Mouse (Mus musculus) heart, embryonic 13.5 days (tissue): ENCODE data around the gene Rer1. TPM values are rescaled to one million over a fixed set of nuclear protein-coding genes. Genes with fewer than 3 reads are reported as not detected.

Source experiments
- ATAC-seq: fragments of 200-750 bp; cut with Nextera tagmentation; 2 replicates; pipeline ENCODE4 v1.8.0; 2017; ENCODE audit warnings: moderate TSS enrichment; ENCODE audit not compliant: insufficient number of reproducible peaks, low FRiP score, low TSS enrichment; ENCODE audit errors: extremely low read depth
- H3K27ac ChIP-seq: fragments of 300-500 bp; sonication (generic); replicated peaks from 2 replicates; pipeline ENCODE4 v1.5.1; 2015; ENCODE audit warnings: moderate library complexity, mild to moderate bottlenecking, inconsistent platforms
- H3K27me3 ChIP-seq: fragments of 300-500 bp; sonication (generic); replicated peaks from 2 replicates; pipeline ENCODE4 v1.6.1; 2015; ENCODE audit warnings: mild to moderate bottlenecking, inconsistent platforms
- H3K36me3 ChIP-seq: fragments of 300-500 bp; sonication (generic); 2 replicates; pipeline ENCODE4 v1.6.1; 2015; ENCODE audit warnings: mild to moderate bottlenecking, inconsistent platforms
- H3K4me1 ChIP-seq: fragments of 300-500 bp; sonication (generic); 2 replicates; pipeline ENCODE4 v1.6.1; 2015; ENCODE audit warnings: inconsistent platforms
- H3K4me2 ChIP-seq: fragments of 300-500 bp; sonication (generic); 2 replicates; pipeline ENCODE4 v1.6.1; 2015; ENCODE audit warnings: inconsistent platforms, mild to moderate bottlenecking, moderate library complexity
- H3K4me3 ChIP-seq: fragments of 300-500 bp; sonication (generic); 2 replicates; pipeline ENCODE4 v1.5.1; 2015; ENCODE audit warnings: moderate library complexity, mild to moderate bottlenecking, inconsistent platforms
- H3K9ac ChIP-seq: fragments of 300-500 bp; sonication (generic); 2 replicates; pipeline ENCODE4 v1.6.1; 2015; ENCODE audit warnings: inconsistent platforms, mild to moderate bottlenecking, moderate library complexity
- H3K9me3 ChIP-seq: fragments of 300-500 bp; sonication (generic); 2 replicates; pipeline ENCODE4 v1.6.1; 2016; ENCODE audit warnings: inconsistent platforms
- WGBS: fragments of 180-500 bp; shearing (Covaris S2); methylation state at CpG from one replicate; pipeline ENCODE4 v1.1.7; 2015; ENCODE audit warnings: mixed read lengths; 5-methylcytosine and 5-hydroxymethylcytosine counted together
- polyA plus RNA-seq: library from polyadenylated mRNA; unstranded; fragments of >200 nt; fragmentation: Nextera tagmentation; extraction: Ambion mirVana; gene quantifications from 2 replicates; pipeline ENCODE4 v1.2.1, GENCODE M21; 2015

The Rer1 gene
- polyA plus RNA-seq, 1 experiment from 2014 or later, result 114 TPM

DNA sequence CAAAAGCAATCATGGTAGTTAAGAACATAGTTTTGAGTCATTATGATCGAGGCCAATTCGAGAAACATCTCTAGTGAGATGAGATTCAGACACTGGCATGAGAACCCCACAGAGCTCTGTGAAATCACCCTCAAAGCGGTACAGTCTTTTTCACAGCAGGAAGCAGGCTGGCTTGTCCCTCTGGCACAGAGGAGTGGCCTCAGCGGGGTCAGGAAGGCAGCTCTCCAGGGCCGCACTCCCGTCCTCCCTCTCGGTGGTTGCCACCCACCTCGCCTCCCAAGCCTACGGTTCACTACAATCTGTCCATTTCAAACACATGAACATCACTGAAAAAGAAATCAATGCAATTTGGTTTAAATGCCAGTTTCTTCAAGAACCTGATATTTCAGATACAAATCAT is 11.8 kb downstream of the Rer1 start:
- no peaks in the 10 kb centered on the region for H3K27me3 ChIP-seq
- 79% methylated on average over 9 of the region's 9 CpGs for WGBS
- no peaks in the 10 kb centered on the region for H3K4me1 ChIP-seq
- no peak overlapping the region for H3K9ac ChIP-seq
- H3K4me3 ChIP-seq, result no peak overlapping the region
- no peak for ATAC-seq
- H3K4me2 ChIP-seq, result no peak overlapping the region
- H3K9me3 ChIP-seq, result no peaks in the 10 kb centered on the region
- H3K27ac ChIP-seq, result no peak overlapping the region
- H3K36me3 ChIP-seq, result peaks cover 98% of the 10 kb centered on the region

GRCm38 (mm10) chr4:155070921-155071320 is 15.3 kb downstream of the Rer1 start:
- peaks cover 22% of the 10 kb centered on the region for H3K4me1 ChIP-seq
- H3K27ac ChIP-seq, result no peak overlapping the region
- no peak overlapping the region for H3K4me3 ChIP-seq
- no peak for ATAC-seq
- WGBS, result 90% methylated on average over 5 of the region's 5 CpGs
- peaks cover 79% of the 10 kb centered on the region for H3K36me3 ChIP-seq
- no peak overlapping the region for H3K4me2 ChIP-seq
- H3K9me3 ChIP-seq, result no peaks in the 10 kb centered on the region
- H3K9ac ChIP-seq, result no peak overlapping the region
- H3K27me3 ChIP-seq, result no peaks in the 10 kb centered on the region

DNA sequence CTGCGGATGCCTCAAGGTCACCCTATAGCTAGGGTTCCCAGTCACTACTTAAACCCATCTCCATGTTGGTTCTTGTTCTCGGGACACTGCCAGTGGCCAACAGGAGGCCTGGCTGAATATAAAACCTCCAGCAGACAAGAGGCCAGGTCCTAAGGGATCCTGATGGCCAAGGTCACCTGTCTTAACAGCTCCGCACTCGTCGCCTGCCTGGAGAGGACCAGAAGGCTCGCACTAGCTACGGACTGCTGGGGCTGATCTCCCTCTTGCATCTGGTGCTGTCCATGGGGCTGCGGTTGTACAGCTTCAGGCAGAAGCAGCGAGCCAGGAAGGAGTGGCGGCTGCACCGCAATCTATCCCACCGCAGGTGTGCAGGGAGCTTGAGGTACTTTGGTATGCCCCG is 16.0 kb downstream of the Rer1 start:
- ATAC-seq, result no peak
- H3K9me3 ChIP-seq, result no peaks in the 10 kb centered on the region
- peaks cover 71% of the 10 kb centered on the region for H3K36me3 ChIP-seq
- H3K9ac ChIP-seq, result no peak overlapping the region
- 88% methylated on average over 13 of the region's 13 CpGs for WGBS
- H3K4me3 ChIP-seq, result no peak overlapping the region
- peaks cover 22% of the 10 kb centered on the region for H3K4me1 ChIP-seq
- no peak overlapping the region for H3K4me2 ChIP-seq
- no peak overlapping the region for H3K27ac ChIP-seq
- H3K27me3 ChIP-seq, result no peaks in the 10 kb centered on the region

DNA sequence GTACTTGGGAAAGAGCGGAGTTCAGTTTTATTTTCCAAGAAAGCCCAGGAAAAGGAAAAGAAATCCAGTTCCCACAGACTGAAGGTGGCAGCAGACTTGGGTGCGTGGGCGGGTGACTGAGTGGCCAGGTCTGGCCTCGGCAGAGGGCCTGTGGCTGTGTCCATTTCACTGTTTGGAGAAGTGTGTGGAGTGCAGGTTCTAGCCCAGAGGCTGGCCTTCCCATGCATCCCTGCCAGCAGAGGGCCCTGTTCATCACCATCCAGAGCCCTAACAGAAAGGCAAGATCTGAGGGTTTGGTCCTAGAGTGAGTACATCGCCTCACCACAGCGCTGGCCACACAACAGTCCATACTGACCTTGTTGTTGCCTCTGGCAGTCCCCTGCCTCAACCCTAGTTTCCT is 17.0 kb downstream of the Rer1 start:
- Histone ChIP-seq H3K4me3 (no peak overlapping the region), H3K4me1 (peaks cover 22% of the 10 kb centered on the region), H3K36me3 (peaks cover 61% of the 10 kb centered on the region), H3K27me3 (no peaks in the 10 kb centered on the region), H3K4me2 (no peak overlapping the region), H3K9me3 (no peaks in the 10 kb centered on the region), H3K27ac (no peak overlapping the region), H3K9ac (no peak overlapping the region)
- 84% methylated on average over 6 of the region's 6 CpGs for WGBS
- ATAC-seq, result no peak

GRCm38 (mm10) chr4:155068357-155068972 is 17.7 kb downstream of the Rer1 start:
- Histone ChIP-seq H3K9ac (peak overlapping the region; percentile 92), H3K36me3 (peaks cover 54% of the 10 kb centered on the region), H3K9me3 (no peaks in the 10 kb centered on the region), H3K4me2 (peak overlapping the region; percentile 85), H3K4me3 (peak overlapping the region; percentile 77), H3K4me1 (peaks cover 22% of the 10 kb centered on the region), H3K27me3 (0 out of 2 replicates have a peak, but pooled peaks cover 7% of the 10 kb centered on the region), H3K27ac (no peak overlapping the region; the same call in 1 of the 2 replicates)
- no peak for ATAC-seq
- WGBS, result 90% methylated on average over 20 of the region's 20 CpGs

- H3K9ac ChIP-seq, result peak within 1 kb of the TSS; percentile 92
- no peaks in the 10 kb centered on the region for H3K9me3 ChIP-seq
- WGBS, result 2% methylated on average over 48 of the region's 48 CpGs
- H3K4me1 ChIP-seq, result peaks cover 22% of the 10 kb centered on the region
- peak within 1 kb of the TSS; percentile 84 for H3K27ac ChIP-seq
- H3K36me3 ChIP-seq, result peaks cover 39% of the 10 kb centered on the region
- H3K4me2 ChIP-seq, result peak within 1 kb of the TSS; percentile 85
- peak; percentile 93 for ATAC-seq
- H3K4me3 ChIP-seq, result peak within 1 kb of the TSS; percentile 77
- H3K27me3 ChIP-seq, result peaks cover 21% of the 10 kb centered on the region; the same call in 1 of the 2 replicates
Measured at GRCm38 (mm10) chr4:155066834-155067522, 19.2 kb downstream of the Rer1 start, which contains the start of gene Pex10. Gene Pex10 (plus strand): TSS chr4:155067016.

GRCm38 (mm10) chr4:155065970-155066833 is 20.0 kb downstream of the Rer1 start:
- Histone ChIP-seq H3K27me3 (peaks cover 23% of the 10 kb centered on the region; the same call in 1 of the 2 replicates), H3K4me1 (peaks cover 22% of the 10 kb centered on the region), H3K4me2 (peak overlapping the region; percentile 85), H3K9me3 (no peaks in the 10 kb centered on the region), H3K4me3 (peak overlapping the region; percentile 77), H3K27ac (peak overlapping the region; percentile 63), H3K9ac (peak overlapping the region; percentile 28; the same call in 1 of the 2 replicates), H3K36me3 (peaks cover 31% of the 10 kb centered on the region)
- ATAC-seq, result peak; percentile 21
- WGBS, result 4% methylated on average over 15 of the region's 15 CpGs

DNA sequence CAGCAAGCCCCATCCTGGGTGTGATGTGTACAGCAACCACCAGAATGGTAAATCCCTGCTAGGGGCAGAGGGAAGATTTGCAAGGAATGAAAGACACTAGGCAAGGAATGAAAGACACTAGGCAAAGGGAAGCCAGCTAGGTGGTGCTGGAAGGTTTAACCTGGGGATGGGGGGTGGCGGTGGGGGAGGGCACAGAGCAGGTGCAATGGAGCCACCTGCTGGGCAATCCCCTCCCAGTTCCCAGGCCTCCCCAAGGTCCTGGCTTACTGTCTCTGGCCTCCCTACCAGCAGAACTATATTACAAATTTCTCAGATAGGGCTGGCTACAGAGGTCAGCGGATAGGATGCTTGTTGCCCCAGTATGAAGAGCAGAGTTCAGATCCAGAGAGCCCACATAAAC is 21.7 kb downstream of the Rer1 start:
- Histone ChIP-seq H3K4me1 (peaks cover 22% of the 10 kb centered on the region), H3K4me3 (no peak overlapping the region), H3K27me3 (peaks cover 25% of the 10 kb centered on the region), H3K27ac (no peak overlapping the region), H3K9ac (no peak overlapping the region), H3K9me3 (no peaks in the 10 kb centered on the region), H3K36me3 (peaks cover 14% of the 10 kb centered on the region), H3K4me2 (no peak overlapping the region)
- ATAC-seq, result no peak
- 47% methylated on average over 2 of the region's 2 CpGs for WGBS

GRCm38 (mm10) chr4:155063895-155064294 is 22.3 kb downstream of the Rer1 start:
- 41% methylated on average over 3 of the region's 3 CpGs for WGBS
- Histone ChIP-seq H3K4me2 (no peak overlapping the region), H3K36me3 (peaks cover 8% of the 10 kb centered on the region), H3K9ac (no peak overlapping the region; the same call in 1 of the 2 replicates), H3K4me1 (peaks cover 22% of the 10 kb centered on the region), H3K27me3 (peaks cover 31% of the 10 kb centered on the region), H3K4me3 (no peak overlapping the region), H3K9me3 (no peaks in the 10 kb centered on the region), H3K27ac (no peak overlapping the region)
- no peak for ATAC-seq

DNA sequence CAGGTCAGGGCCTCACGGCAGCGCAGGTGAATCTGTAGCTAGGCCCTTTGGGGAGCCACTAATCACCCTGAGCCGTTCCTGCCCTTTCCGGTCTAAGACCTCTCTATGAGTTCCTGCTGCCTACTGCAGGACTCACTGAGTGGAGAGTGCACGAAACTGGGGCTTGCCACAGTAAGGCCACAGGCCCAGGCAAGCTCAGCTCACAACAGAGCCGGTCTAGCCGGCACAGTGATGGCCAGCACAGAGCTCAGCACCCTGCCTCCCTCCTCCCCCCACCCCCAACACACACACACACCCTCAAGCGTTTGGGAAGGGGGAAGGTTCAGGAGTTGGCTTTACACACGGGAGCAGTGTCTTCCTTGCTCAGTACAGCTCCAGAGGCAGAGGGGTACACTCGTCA is 27.9 kb downstream of the Rer1 start:
- no peak overlapping the region for H3K27ac ChIP-seq
- peaks cover 65% of the 10 kb centered on the region for H3K27me3 ChIP-seq
- 39% methylated on average over 10 of the region's 10 CpGs for WGBS

GRCm38 (mm10) chr4:155056724-155057123 is 29.5 kb downstream of the Rer1 start, which contains the start of gene Plch2:
Gene Plch2 (minus strand): TSS chr4:155056784.
- no peak within 1 kb of the TSS for H3K4me3 ChIP-seq
- H3K4me2 ChIP-seq, result no peak within 1 kb of the TSS
- peaks cover 53% of the 10 kb centered on the region for H3K27me3 ChIP-seq
- no peak within 1 kb of the TSS for H3K9ac ChIP-seq
- no peak within 1 kb of the TSS for H3K27ac ChIP-seq
- no peaks in the 10 kb centered on the region for H3K9me3 ChIP-seq
- WGBS, result 62% methylated on average over 10 of the region's 10 CpGs
- no peaks in the 10 kb centered on the region for H3K36me3 ChIP-seq
- no peak for ATAC-seq
- H3K4me1 ChIP-seq, result no peaks in the 10 kb centered on the region

More for the DNA sequence above, 27.9 kb downstream of the Rer1 start:
- Histone ChIP-seq H3K9me3 (no peaks in the 10 kb centered on the region), H3K9ac (no peak overlapping the region), H3K4me1 (no peaks in the 10 kb centered on the region), H3K4me2 (no peak overlapping the region), H3K36me3 (no peaks in the 10 kb centered on the region), H3K4me3 (no peak overlapping the region)
- no peak for ATAC-seq
